Comparison of ENCODE assay signal across 8 mouse cellular contexts in the genomic region with DNA sequence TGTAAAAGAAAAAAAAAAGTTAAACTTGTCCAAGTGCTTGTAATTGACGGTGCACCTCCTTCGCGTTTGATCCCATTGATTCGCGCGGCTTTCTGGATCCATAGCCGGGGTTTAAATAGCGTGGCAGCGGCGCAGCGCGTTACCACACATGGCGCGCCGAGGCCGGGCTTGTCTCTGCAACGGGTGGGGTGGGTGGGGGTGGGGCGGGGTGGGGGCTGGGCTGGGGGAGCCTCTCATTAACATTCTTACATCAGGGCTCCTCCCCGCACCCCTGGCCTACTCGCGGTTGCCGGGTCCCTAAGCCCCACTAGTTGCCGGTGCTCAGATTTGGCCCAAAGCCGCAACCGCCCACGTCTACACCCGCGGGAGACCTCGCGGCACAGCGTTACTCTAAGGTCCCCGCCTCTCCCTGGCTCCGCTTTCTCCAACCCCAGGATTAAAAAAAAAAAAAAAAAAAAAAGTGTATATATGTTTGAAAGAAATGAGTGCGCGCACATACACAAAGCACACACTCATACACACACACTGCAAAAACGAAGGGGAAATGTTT. TPM values are rescaled to one million over a fixed set of nuclear protein-coding genes. Genes with fewer than 3 reads are reported as not detected.
DNase-seq lines count a peak whose midpoint lies in the region; ATAC-seq and TF ChIP-seq lines count a peak whose summit lies in the region.

No protein-coding gene starts in this region.

- DNase-seq in heart, adult 11 months: peak; percentile 98
- no peak for DNase-seq in heart, adult 8-10 months (ENCODE audit: low spot score)
- peak; percentile 57 for DNase-seq in embryonic facial prominence, embryonic 11.5 days (ENCODE audit: low spot score)
- DNase-seq in kidney, postnatal 14 days: peak; percentile 30
- peak; percentile 79 for DNase-seq in lung, postnatal 0 days (ENCODE audit: low spot score)
- peak; percentile 48 for DNase-seq in right cerebral cortex, postnatal 25 days
- no peak for DNase-seq in thymus, postnatal 0 days (ENCODE audit: low spot score)

- under 1% methylated on average over 36 of the region's 36 CpGs for WGBS in embryonic facial prominence, embryonic 11.5 days
- WGBS in heart, embryonic 16.5 days: under 1% methylated on average over 36 of the region's 36 CpGs
- WGBS in lung, postnatal 0 days: under 1% methylated on average over 36 of the region's 36 CpGs

- TF ChIP-seq EP300 in lung, postnatal 0 days (IDR thresholded peaks at IDR 0.05): no peak

- H3K4me1 ChIP-seq in embryonic facial prominence, embryonic 11.5 days (ENCODE audit: control insufficient read depth, insufficient read depth, low read length): no peaks in the 10 kb centered on the region; the same call in none of the 2 replicates
- H3K4me1 ChIP-seq in heart, embryonic 16.5 days (ENCODE audit: control insufficient read depth, insufficient read depth, low read length): peaks cover 17% of the 10 kb centered on the region
- peaks cover 9% of the 10 kb centered on the region for H3K4me1 ChIP-seq in lung, postnatal 0 days (ENCODE audit: insufficient read depth, low read depth, low read length)

- H3K9ac ChIP-seq in embryonic facial prominence, embryonic 11.5 days (replicated peaks; ENCODE audit: low read length): peak overlapping the region; percentile 35; the same call in 1 of the 2 replicates
- H3K9ac ChIP-seq in heart, embryonic 16.5 days (ENCODE audit: low read length): peak overlapping the region; percentile 73
- peak overlapping the region; percentile 68 for H3K9ac ChIP-seq in lung, postnatal 0 days (replicated peaks; ENCODE audit: low read depth)

- peaks cover 29% of the 10 kb centered on the region for H3K27me3 ChIP-seq in embryonic facial prominence, embryonic 11.5 days (ENCODE audit: control insufficient read depth, insufficient read depth, low read length)
- 0 out of 2 replicates have a peak, but pooled peaks cover 9% of the 10 kb centered on the region for H3K27me3 ChIP-seq in heart, embryonic 16.5 days (ENCODE audit: control insufficient read depth, insufficient read depth, low read length)
- H3K27me3 ChIP-seq in lung, postnatal 0 days (replicated peaks; ENCODE audit: insufficient read depth, low read length): peaks cover 3% of the 10 kb centered on the region; the same call in 1 of the 2 replicates

- H3K4me2 ChIP-seq in embryonic facial prominence, embryonic 11.5 days (ENCODE audit: low read depth, low read length): peak overlapping the region; percentile 90
- H3K4me2 ChIP-seq in heart, embryonic 16.5 days (ENCODE audit: low read depth, low read length): peak overlapping the region; percentile 93
- peak overlapping the region; percentile 86 for H3K4me2 ChIP-seq in lung, postnatal 0 days (replicated peaks; ENCODE audit: low read depth, low read length)

- H3K4me3 ChIP-seq in embryonic facial prominence, embryonic 11.5 days (ENCODE audit: low read depth, low read length): peak overlapping the region; percentile 50
- peak overlapping the region; percentile 72 for H3K4me3 ChIP-seq in heart, embryonic 16.5 days (ENCODE audit: low read length)
- H3K4me3 ChIP-seq in lung, postnatal 0 days (ENCODE audit: low read depth, low read length): peak overlapping the region; percentile 62

- H3K9me3 ChIP-seq in embryonic facial prominence, embryonic 11.5 days (replicated peaks; ENCODE audit: control insufficient read depth, low read length): no peaks in the 10 kb centered on the region
- H3K9me3 ChIP-seq in heart, embryonic 16.5 days (replicated peaks; ENCODE audit: control insufficient read depth, low read length): no peaks in the 10 kb centered on the region
- H3K9me3 ChIP-seq in lung, postnatal 0 days (ENCODE audit: low read length): no peaks in the 10 kb centered on the region

- no peak for ATAC-seq in embryonic facial prominence, embryonic 11.5 days (replicated peaks; ENCODE audit: insufficient number of reproducible peaks, low FRiP score, low TSS enrichment, low read depth)
- ATAC-seq in heart, embryonic 16.5 days (replicated peaks; ENCODE audit: extremely low read depth, insufficient read depth, low FRiP score): peak; percentile 66
- peak; percentile 63 for ATAC-seq in lung, postnatal 0 days

- H3K27ac ChIP-seq in embryonic facial prominence, embryonic 11.5 days (replicated peaks; ENCODE audit: low read depth, low read length): no peak overlapping the region
- H3K27ac ChIP-seq in heart, embryonic 16.5 days (ENCODE audit: low read length): peak overlapping the region; percentile 74
- peak overlapping the region; percentile 81 for H3K27ac ChIP-seq in lung, postnatal 0 days (ENCODE audit: low read length)

- H3K36me3 ChIP-seq in embryonic facial prominence, embryonic 11.5 days (replicated peaks; ENCODE audit: control insufficient read depth, insufficient read depth, low read depth, low read length): no peaks in the 10 kb centered on the region
- no peaks in the 10 kb centered on the region for H3K36me3 ChIP-seq in heart, embryonic 16.5 days (ENCODE audit: control insufficient read depth, insufficient read depth)
- H3K36me3 ChIP-seq in lung, postnatal 0 days (ENCODE audit: insufficient read depth, low read length): no peaks in the 10 kb centered on the region

- no peak for TF ChIP-seq CTCF in lung, postnatal 0 days (IDR thresholded peaks at IDR 0.05)

RNA-seq across cellular contexts. Expression of a gene that starts 1.0 kb away (rescaled TPM):
- 10 to 100 TPM; 26.1 to 39.5 (median 29.2) TPM for total RNA-seq in heart, adult 8-10 months (2022)
- polyA plus RNA-seq in embryonic facial prominence, embryonic 11.5 days (2014; fragmentation: Nextera tagmentation; extraction: Ambion mirVana): 5.3 and 5.4 TPM in 2 replicates
- 7.6 and 8.1 TPM in 2 replicates for polyA plus RNA-seq in heart, embryonic 16.5 days (2015; fragmentation: Nextera tagmentation; extraction: Ambion mirVana)
- polyA plus RNA-seq in lung, postnatal 0 days (2015; fragmentation: Nextera tagmentation; extraction: Ambion mirVana): 11.2 and 16.4 TPM in 2 replicates
- polyA plus RNA-seq in thymus, postnatal 0 days (2015; fragmentation: Nextera tagmentation; extraction: Ambion mirVana): 0.45 and 0.49 TPM in 2 replicates

Comparison
In these comparisons a context has a peak if more than half of its experiments do, and no peak if none do; other contexts are left out.
1. DNase-seq: peak in heart, adult 11 months (single experiment), embryonic facial prominence, embryonic 11.5 days (single experiment), kidney, postnatal 14 days (single experiment), lung, postnatal 0 days (single experiment) and right cerebral cortex, postnatal 25 days (single experiment); none in heart, adult 8-10 months (single experiment) and thymus, postnatal 0 days (single experiment).
2. Peak in every context shown above with its lines, with median percentiles within 50 percentile points of each other: H3K4me2 ChIP-seq, H3K4me3 ChIP-seq and H3K9ac ChIP-seq.